Mouse (Mus musculus) small intestine, adult 2 months (tissue): Measurements from ENCODE around the gene Irak1. TPM values are rescaled to one million over a fixed set of nuclear protein-coding genes. Genes with fewer than 3 reads are reported as not detected.

Experiments
- H3K27ac ChIP-seq: fragments of 200-500 bp; 2 replicates; pipeline ENCODE4 v1.5.1; 2012; ENCODE audit warnings: low read depth, low read length, control low read depth, inconsistent platforms; ENCODE audit not compliant: insufficient read depth
- H3K27me3 ChIP-seq: fragments of 200-500 bp; 2 replicates; pipeline ENCODE4 v1.6.1; 2012; ENCODE audit warnings: mild to moderate bottlenecking, moderate library complexity, low read length, inconsistent platforms; ENCODE audit not compliant: control insufficient read depth, insufficient read depth
- H3K36me3 ChIP-seq: fragments of 200-500 bp; 2 replicates; pipeline ENCODE4 v1.6.1; 2012; ENCODE audit warnings: mild to moderate bottlenecking, low read length, control low read depth, inconsistent platforms; ENCODE audit not compliant: control insufficient read depth, insufficient read depth
- H3K4me1 ChIP-seq: fragments of 200-500 bp; 2 replicates; pipeline ENCODE4 v1.6.1; 2012; ENCODE audit warnings: low read length, inconsistent platforms, mixed read lengths; ENCODE audit not compliant: control insufficient read depth, insufficient read depth, insufficient read length
- H3K4me3 ChIP-seq: fragments of 200-500 bp; 2 replicates; pipeline ENCODE4 v1.5.1; 2012; ENCODE audit warnings: low read depth, mild to moderate bottlenecking, control low read depth, inconsistent platforms, low read length, moderate library complexity
- CTCF ChIP-seq: fragments of 200-500 bp; IDR thresholded peaks from 2 replicates; pipeline ENCODE4 v1.5.1; 2012; ENCODE audit warnings: low read depth, mild to moderate bottlenecking, control low read depth, inconsistent platforms, low read length, moderate library complexity, mixed read lengths; ENCODE audit not compliant: insufficient replicate concordance, insufficient read length; ENCODE audit errors: extremely low read depth
- POLR2A ChIP-seq: fragments of 200-500 bp; IDR thresholded peaks from 2 replicates; pipeline ENCODE4 v1.6.1; 2012; ENCODE audit warnings: low read depth, mild to moderate bottlenecking, control low read depth, inconsistent platforms, low read length, moderate library complexity
- WGBS: fragments of 180-500 bp; shearing (Covaris S2); methylation state at CpG from one replicate; pipeline ENCODE4 v1.1.7; 2018; 5-methylcytosine and 5-hydroxymethylcytosine counted together
- polyA plus RNA-seq: library from polyadenylated mRNA; depleted of rRNA; stranded (reverse); fragments of >200 nt; gene quantifications from 2 replicates; pipeline ENCODE4 v1.2.3, GENCODE M21; 2012; rRNA removed

The Irak1 gene
- polyA plus RNA-seq, result 85.9 and 96.8 TPM in 2 replicates

DNA sequence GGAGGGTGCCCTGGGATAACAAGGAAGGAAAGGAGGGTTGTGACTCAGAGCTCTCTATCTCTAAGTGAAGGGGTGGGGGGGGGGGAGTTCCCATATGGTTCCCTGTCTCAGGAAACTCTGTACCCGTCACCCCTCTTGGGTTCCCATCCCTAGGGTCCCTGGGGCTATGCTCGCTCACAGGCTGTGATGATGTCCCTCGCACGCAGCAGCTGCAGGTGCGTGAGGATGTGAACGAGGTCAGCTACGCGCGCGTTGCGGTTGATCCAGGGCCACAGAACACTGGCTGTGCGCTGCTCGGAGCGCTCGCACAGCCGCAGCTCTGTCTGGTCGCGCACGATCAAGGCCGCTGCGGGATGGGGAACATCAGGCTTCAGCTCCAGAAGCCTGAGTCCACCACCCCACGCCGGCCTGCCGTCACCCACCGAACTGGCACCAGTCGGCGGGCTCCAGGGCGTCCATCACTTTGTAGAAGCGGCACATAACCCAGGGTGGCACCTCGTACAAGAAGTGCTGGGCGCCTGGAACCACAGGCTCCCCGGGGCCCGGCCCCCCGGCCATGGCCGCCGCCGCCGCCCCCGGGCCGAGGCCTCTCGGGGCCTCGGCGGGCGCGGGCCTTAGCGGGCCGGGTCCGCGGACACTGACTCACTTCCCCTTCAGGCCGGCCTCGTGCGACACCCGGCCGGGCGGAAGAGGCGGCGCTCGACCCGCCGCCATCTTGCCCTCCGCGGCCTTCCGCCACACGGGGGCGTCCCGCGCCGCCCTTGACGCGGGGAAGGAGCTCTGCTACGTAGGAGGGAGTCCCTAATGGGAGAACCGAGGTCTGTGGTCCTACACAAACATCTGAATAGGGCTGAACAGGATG, at the start of gene Irak1:
TSS of gene Irak1 (minus strand) at position 731 of the 862 bp plus-strand sequence.
- Histone ChIP-seq H3K27ac (peak within 1 kb of the TSS; percentile 20), H3K4me1 (peaks cover 4% of the 10 kb centered on the region; the same call in 1 of the 2 replicates), H3K4me3 (peak within 1 kb of the TSS; percentile 98), H3K36me3 (peaks cover 9% of the 10 kb centered on the region), H3K27me3 (no peaks in the 10 kb centered on the region)
- WGBS, result 10% methylated on average over 72 of the region's 72 CpGs
- TF ChIP-seq CTCF (peak; percentile 70; the same call in 1 of the 2 replicates), POLR2A (no peak; the same call in none of the 2 replicates)

DNA sequence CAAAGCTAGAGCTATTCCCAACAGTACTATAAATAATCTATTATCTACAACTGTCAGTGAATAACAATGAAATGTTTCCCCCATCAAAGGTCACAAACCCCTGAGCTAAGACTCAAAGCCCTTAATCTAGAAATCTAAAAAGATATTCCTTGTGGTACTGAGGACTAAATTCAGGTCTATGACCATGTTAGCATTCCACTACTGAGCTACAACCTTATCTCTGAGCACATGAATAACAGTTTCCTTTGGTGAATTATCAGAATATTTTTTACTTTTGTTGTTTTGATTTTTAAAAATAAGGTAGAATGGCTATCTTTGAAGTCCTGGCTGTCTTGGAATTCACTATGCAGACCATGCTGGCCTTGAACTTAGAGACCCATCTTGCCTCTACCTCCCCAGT, 47.1 kb upstream of the Irak1 start:
- Histone ChIP-seq H3K27ac (no peak overlapping the region), H3K4me1 (no peaks in the 10 kb centered on the region), H3K4me3 (no peak overlapping the region), H3K36me3 (0 out of 2 replicates have a peak, but pooled peaks cover 2% of the 10 kb centered on the region), H3K27me3 (no peaks in the 10 kb centered on the region)
- TF ChIP-seq POLR2A (no peak), CTCF (no peak)

DNA sequence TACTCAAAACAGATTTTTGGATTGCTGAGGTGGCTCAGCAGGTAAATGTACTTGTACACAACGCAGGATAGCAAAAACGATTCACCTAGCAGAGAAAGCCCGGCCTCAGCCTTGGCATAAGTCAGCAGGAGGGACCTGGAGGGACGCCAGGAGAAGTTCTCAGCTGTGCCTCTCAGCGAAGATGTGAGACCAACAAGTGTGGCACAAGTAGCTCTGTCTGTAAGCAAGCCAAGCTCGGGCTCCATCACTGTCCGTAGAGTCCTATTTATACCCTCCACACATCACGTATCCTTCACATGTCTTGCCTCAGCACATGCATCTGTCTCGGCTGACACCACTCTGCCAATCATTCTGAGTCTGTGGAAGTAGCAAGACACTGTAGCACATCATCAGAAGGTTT, 44.2 kb upstream of the Irak1 start:
- no peak overlapping the region for H3K27ac ChIP-seq
- no peak overlapping the region for H3K4me3 ChIP-seq
- WGBS, result 77% methylated on average over 9 of the region's 9 CpGs
- no peaks in the 10 kb centered on the region for H3K4me1 ChIP-seq
- 0 out of 2 replicates have a peak, but pooled peaks cover 2% of the 10 kb centered on the region for H3K36me3 ChIP-seq
- no peak for TF ChIP-seq CTCF
- TF ChIP-seq POLR2A, result no peak
- no peaks in the 10 kb centered on the region for H3K27me3 ChIP-seq

DNA sequence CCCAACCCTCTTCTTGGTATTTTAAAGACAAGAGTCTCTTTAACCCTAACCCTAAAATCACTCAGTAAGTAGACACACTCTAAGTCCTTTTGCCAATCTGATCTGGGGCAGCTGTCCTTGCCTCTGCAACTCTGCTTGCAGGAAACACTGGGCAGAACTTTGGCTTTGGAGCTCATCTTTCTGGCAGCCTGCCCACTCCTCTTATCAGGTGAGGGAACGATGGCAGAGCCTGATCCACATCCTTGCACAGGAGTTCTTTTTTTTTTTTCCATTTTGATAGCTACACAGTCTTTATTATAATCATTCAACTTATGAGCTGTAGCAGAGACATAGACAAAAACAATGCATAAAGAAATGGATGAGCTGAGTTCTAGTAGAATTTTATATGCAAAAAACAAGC, 21.4 kb upstream of the Irak1 start:
- WGBS, result 15% methylated on average over 1 of the region's 1 CpGs
- Histone ChIP-seq H3K4me1 (no peaks in the 10 kb centered on the region), H3K27me3 (no peaks in the 10 kb centered on the region), H3K4me3 (no peak overlapping the region), H3K27ac (no peak overlapping the region), H3K36me3 (no peaks in the 10 kb centered on the region)
- no peak for TF ChIP-seq POLR2A
- TF ChIP-seq CTCF, result no peak

DNA sequence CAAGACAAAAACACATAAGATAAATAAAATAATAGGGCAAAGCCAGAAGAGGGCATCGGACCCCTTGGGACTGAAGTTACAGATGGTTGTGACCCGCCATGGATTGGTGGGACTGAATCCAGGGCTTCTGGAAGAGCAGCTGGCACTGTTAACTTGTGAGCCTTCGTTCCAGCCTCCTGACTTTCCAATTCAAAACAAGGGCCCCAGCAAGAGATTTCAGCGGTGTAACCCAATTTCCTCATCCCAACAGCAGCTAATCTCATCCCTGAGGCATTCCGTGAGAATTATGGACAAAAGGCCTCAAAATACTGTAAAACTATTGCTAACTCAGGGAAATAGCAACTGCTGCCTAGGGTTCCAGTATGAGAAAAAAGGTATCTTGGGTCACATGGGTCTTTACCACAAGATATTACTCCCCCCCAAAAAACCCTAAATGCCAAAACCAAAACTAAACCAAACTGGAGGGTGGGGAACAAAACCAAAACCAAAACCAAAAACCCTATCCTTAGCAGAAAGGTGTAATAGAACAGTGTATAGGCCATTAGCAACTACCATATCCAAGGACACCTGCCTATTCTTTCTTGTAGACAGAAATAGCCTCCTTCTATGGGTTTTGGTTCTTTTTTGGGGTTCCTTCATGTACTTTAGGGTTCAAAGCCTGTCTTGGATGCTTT, 14.1 kb upstream of the Irak1 start:
- Histone ChIP-seq H3K27ac (no peak overlapping the region), H3K36me3 (peaks cover 23% of the 10 kb centered on the region), H3K27me3 (no peaks in the 10 kb centered on the region), H3K4me3 (no peak overlapping the region), H3K4me1 (no peaks in the 10 kb centered on the region)
- WGBS, result 77% methylated on average over 5 of the region's 5 CpGs
- TF ChIP-seq POLR2A (no peak), CTCF (no peak)

DNA sequence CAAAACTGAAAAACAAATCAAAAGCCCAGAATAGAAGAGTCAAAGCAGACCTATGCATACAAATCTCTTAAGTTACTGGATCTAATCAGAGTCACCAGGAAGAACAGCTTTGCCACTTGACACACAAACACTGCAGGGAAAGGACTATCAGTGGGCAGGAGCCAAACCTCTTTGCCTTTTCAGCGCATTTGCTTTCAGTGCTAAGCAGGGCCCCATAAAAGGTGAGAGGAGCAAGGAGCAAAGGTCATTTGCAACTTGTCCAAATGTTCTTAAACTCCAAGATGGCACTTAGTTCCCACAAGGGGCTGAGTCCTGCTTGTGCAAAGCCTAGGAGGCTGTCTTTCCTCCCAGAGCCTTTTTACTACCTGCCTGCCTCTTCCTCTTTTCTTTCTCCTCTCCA, 6.3 kb upstream of the Irak1 start:
- H3K27me3 ChIP-seq, result no peaks in the 10 kb centered on the region
- 33% methylated on average over 1 of the region's 1 CpGs for WGBS
- H3K36me3 ChIP-seq, result peaks cover 7% of the 10 kb centered on the region
- H3K4me1 ChIP-seq, result peaks cover 4% of the 10 kb centered on the region; the same call in 1 of the 2 replicates
- no peak for TF ChIP-seq POLR2A
- TF ChIP-seq CTCF, result no peak
- H3K27ac ChIP-seq, result no peak overlapping the region
- no peak overlapping the region for H3K4me3 ChIP-seq

DNA sequence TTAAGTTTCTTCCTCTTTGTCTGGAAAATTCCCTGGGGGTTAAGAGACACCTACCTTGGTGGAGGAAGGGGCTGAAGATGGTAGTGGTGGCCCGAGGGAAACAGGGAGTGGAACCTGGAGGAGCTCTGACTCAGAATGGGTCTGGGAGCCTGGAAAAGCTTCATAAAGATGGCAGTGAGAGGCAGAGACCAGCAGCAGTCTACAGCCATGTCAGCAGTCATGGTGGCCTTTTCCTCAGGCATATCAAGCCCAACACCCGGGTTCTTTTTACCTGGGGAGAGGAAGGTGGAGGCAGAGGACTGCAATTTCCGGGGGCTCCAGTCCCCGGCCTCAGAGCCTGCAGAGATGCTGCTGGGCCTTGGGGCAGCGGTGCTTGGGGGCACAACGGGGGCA, 927 bp downstream of the Irak1 start:
- Histone ChIP-seq H3K27ac (no peak overlapping the region; the same call in 1 of the 2 replicates), H3K36me3 (peaks cover 11% of the 10 kb centered on the region), H3K4me3 (peak overlapping the region; percentile 98), H3K27me3 (no peaks in the 10 kb centered on the region), H3K4me1 (peaks cover 4% of the 10 kb centered on the region; the same call in 1 of the 2 replicates)
- TF ChIP-seq POLR2A (no peak), CTCF (no peak)
- WGBS, result 7% methylated on average over 6 of the region's 6 CpGs
